Mouse (Mus musculus) adipocyte (in vitro differentiated cells): ENCODE measurements at regions not wholly inside any gene's neighbourhood (a gene's known extent, or its start where the extent isn't known, plus 50 kb on each side); places are given as distances from the start of the nearest gene placed in this dataset.

Experiments
- DNase-seq: peaks from one replicate; pipeline ENCODE4 v3.0.0-alpha.2; 2016; ENCODE audit warnings: low spot score

DNA sequence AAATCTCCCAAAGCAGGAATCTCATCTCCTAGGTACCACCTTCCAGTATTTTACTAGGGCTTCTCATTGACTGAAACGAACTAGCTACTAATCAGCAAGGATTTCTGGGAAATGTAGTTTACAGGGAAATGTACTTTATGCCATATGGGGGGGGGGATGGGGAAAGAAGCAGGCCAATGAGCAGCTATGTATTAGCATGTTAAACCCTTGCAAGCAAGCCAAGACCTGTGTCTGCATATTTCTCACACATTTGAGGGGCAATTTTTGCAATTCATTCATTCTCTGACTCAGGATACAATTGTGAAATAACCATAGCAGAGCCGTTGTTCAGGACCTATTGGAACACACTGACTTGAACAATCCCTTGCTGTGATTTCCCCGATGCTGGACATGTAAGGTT lies 454.3 kb upstream of the Tbx3 start:
- DNase-seq, result no peak

DNA sequence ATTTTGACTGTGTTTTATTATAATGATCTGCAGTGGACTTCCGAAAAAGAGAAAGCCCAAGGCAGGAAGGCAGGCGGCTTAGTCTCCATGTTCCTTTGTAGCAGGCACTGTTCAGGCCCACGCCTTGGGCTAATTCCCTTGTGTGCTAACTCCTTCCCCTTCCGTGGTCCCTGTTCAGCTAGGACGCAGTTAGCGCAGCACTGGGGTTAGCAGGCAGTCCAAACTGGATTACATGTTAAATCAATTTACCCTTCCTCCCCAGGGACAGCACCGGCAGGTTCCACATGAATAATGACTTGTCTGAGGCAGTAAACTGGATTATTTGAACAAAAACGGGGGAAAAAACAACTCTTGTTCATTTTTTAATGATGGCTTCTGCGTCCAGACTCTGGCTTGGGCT lies 453.4 kb upstream of the Tbx3 start:
- no peak for DNase-seq

DNA sequence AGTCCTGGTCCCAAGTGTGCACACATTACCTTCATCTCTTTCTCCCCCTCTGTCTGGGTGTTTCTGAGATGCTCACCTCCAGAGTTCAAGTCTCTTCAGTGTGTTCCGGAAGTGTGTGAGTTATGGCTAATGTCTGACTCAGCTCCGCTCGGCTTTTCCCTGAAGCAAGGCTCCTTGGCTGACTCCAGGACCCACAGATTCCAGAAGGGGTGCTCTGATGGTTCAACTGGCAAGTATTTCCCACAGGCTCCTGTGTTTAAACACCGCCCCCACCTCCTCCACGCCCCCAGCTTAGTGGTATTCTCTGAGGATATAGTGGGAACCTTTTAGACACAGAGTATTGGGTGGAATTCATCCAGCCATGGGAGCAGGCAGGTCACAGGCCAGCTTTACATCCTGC lies 441.8 kb upstream of the Tbx3 start:
- DNase-seq, result no peak

GRCm38 (mm10) chr5:119232941-119233340 lies 437.5 kb upstream of the Tbx3 start:
- no peak for DNase-seq

DNA sequence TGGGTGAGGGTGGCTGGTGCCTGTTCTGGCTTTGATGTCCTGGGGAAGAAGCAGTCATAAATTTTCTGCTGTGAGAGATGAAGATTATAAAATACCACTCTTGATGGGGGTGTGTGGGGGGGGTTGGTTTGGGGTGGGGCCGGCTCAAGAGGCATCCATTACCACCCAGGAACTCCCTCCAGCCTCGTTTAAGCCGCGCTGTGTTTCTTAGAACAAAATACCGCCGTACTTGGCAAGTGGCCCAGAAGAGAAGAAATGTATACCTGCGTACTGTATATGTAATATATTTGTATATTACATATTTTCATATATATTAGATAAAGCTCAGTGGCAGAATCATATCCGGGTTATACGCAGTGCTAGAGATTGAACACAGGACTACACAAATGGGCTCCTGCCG lies 434.6 kb upstream of the Tbx3 start:
- DNase-seq, result no peak

DNA sequence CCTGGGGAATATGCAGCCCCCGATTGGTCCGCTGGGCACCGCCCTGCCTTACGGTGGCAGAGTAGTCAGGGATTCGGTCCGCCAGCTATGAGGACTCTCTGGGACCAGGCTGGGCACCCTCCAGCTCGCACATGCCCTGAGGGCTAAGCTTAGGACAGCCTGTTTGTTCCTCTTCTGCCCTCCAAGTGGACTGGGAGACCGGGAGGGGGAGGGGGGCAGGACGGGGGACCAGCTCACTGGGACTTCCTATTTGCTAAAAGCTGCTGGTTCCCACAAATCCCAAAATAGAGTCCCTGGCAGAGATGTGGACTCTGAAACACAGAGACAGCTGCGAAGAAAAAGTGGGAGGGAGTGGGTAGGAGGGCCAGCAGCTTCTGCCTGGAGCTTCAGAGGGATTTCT lies 423.6 kb upstream of the Tbx3 start:
- no peak for DNase-seq

GRCm38 (mm10) chr5:119248626-119249025 lies 421.8 kb upstream of the Tbx3 start:
- DNase-seq, result no peak

DNA sequence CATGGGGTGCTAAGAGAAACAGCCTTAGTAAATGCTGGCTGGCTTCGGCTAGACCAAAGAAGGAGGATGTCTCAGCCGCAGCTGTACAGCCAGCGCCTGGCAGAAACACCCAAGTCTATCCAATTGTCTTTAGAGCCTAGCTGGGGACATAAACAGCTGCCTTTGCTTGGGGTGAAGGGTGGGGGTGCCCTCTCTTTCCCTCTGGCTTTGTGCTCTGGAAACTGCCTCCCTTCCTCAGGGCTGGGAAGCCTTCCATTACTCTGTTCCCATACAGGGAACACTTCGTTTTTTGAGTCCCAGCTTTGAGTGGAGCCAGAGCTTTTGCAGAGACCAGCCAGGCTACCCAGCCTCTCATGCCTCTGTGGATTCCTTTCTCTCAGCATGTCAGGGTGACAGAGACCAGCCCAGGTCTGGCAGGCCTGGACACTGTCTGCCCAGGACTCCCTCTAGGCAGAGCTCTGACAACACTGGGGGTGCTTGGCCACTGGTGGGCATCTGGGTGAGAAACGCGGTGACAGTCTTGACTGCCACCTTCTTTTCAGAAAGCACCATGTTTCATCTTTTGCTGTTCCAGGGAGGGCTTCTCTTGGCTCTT lies 421.2 kb upstream of the Tbx3 start:
- no peak for DNase-seq

DNA sequence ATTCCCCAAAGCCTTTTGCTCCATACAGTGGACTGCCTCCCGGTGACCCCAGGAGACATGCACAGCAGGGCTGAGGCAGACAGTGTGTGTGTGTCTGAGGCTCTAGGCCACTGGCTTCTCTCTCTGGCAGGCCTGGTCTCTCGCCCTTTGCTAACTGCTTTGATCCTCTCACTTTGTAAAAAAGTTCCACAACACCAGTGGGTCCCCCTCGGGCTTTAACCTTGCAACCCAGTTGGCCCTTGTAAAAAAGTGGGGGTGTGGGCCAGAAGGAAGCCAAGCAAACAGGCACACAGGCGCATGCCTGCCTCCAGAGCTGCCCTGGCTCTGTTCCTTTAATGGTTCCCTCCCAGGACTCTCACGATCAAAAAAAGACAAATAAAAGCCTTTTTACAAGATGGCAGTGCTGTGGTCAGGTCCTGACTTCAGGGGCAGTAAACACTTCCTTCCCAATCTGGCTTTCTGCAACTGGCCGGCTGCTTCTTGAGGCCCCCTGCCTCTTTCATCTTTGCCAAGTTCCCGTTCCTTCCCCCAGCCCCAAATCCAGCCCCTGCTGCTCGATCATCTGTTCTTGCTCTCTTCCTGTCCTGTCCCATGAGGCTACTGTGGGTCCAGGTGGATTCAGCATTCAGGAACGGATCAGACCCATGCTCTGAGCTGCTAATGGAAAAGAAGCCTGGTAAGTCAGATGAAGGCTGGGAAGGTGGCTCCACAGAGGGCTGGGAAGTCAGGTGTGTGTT lies 419.0 kb upstream of the Tbx3 start:
- no peak for DNase-seq

DNA sequence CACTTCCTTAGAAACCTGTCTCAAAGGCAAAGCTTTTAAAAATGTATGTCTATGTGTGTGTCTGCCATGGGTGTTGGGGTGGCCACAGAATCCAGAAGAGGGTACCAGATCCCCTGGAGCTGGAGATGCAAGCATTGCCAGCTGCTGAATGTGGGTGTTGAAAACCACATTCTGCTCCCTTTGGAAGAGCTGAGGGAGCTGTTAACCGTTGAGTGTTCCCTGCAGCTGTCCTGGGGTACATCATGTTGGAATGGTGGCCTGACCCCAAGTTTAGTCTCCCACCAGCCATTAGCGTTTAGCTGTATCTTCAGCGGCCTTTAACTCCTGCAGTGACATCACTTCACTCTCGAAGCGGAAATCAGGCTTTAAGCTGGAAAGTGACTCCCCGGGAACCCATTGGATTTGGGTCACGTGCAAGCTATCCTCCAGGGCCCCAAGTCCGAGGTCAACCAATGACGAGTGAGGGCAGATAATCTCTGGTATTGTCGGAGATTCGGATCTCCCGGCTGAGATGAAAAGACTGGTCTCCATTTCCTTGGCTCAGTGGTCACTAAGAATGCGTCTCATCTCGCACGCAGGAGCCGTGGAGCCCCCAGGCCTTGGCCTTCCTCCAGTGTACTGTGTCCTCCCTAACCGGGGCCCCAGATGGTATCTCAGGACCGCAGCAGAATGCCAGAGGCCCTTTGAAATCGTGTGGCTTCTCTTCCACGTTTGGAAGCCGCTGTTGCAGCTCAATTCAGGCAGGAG lies 412.9 kb upstream of the Tbx3 start:
- no peak for DNase-seq

GRCm38 (mm10) chr5:119258831-119259230 lies 411.6 kb upstream of the Tbx3 start:
- no peak for DNase-seq

DNA sequence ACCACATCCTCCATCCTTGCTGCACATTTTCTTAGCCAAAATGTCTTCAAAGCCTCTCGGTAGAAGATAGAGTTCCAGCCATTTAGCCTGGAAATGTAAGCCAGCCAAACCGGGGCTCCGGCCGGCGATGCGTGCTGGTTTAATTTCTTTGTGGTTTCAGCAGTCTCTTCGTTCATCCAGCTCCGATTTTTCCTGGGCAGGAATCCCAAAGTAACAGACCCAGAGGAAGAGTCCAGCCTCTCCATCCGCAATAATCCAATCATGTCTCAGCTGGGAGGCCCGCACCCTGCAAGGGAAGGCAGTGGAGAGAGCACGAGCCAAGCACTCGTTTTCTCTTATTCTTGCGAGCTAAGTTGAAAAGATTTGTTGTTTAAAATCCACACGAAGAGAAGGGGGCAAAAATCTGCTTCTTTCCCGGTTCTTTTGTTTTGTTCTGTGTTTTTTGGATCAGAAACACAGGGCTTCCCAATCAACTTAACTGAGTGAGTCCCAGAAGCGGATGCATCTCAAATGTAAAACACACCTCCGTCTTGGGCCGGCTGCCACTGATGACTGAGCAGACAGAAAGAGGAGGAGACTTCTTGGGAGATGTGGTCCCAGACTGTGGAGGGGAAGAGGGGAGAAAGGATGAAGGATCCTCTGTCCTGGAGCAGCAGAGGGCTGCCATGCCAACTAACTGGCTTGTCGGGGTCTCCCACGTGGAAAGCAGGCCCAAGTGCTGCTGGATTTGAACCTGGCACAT lies 405.1 kb upstream of the Tbx3 start:
- DNase-seq, result no peak

DNA sequence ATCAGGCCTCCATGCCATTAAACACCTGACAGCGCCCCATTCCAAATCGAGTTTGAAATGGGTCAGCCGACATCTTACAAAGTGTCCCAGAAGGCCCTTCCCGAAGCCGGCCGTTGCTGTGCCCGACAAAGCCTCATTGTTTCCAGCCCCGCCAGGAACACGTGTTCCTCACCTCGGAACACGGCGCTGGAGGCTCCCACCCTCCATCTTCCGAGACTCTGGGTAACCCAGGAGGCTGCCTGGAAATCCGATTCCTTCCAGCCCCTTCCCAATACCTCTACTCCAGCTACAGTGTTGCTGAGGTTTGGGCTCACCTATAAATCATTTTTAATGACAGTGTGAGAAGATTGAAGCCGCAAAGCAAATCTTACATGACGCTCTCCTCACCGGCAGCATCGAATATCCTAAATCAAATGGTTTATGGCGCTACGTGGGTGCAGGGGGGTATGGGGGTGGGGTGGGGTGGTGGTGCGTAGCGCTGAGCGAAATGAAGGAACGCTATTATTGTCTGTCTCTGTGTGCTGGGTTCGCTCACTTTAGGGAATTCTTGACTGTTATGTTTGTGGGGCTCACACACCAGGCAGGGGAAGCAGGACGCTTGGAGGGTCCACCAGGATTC lies 399.1 kb upstream of the Tbx3 start:
- DNase-seq, result no peak

DNA sequence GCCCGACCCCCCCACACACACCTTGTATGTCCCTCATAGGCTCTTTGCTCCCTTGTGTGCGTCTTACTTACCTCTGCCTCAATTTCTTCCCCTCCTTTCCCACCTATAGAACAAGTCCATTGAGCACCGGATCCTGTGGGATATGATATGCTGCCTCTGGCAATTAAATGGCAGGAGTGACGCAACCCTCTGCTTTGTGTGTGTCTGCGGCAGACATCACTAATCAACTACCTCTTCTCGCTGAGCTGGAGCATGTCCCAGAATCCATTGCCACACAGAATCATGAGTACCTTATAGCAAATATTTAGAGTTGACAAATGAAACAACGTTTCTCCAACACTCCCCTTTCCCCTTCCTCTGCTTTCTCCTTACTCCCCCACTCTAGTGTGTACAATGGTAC lies 397.3 kb upstream of the Tbx3 start:
- DNase-seq, result no peak

- DNase-seq, result no peak
Observed at GRCm38 (mm10) chr5:119273615-119274014, 396.9 kb upstream of the Tbx3 start.

GRCm38 (mm10) chr5:119274817-119275494 lies 395.5 kb upstream of the Tbx3 start:
- no peak for DNase-seq

- DNase-seq, result no peak
Observed at GRCm38 (mm10) chr5:119280146-119280545, 390.3 kb upstream of the Tbx3 start.

DNA sequence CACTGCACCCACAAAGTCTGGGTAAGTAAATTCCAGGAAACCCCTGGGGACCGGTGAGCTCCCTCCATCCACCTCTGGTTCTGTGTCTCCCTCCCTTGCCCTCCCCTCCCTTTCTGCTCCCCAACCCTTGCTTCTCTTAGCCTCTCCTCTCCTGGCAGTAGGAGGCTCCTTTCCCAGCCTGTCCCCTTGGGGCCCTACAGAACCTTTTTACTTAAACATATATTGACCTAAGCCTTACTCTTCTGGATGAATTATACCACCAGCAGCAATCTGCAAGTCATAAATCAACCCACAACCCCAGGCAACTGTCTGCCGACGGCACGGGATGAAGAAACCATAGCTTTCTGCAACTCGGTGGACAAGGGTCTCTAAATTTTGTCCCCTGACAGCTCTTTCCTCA lies 380.7 kb upstream of the Tbx3 start:
- no peak for DNase-seq

- DNase-seq, result no peak
Observed at GRCm38 (mm10) chr5:119292323-119292722, 378.1 kb upstream of the Tbx3 start.

- DNase-seq, result no peak
Observed at GRCm38 (mm10) chr5:119292889-119293288, 377.6 kb upstream of the Tbx3 start.

GRCm38 (mm10) chr5:119299311-119299710 lies 371.2 kb upstream of the Tbx3 start:
- no peak for DNase-seq

DNA sequence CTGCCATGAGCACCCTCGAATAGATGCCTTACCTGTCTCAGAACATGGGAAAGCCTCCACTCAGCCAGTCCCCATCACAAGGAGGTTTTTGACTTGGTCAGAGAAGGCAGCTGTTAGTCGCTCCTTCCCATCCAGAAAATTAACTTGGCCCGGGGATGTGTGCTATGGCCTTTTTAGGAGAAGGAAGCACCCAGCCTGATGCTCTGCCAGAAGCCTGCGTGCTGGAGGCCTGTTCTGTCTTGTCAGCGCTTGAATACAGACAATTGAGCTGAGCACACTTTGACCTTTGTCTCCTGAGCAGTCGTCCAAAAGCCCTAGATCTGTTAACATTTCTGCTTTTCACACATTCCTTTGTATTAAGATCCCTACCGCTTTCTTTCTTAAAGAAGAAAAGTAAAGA lies 370.4 kb upstream of the Tbx3 start:
- peak; percentile 8 for DNase-seq
